Mouse (Mus musculus): ENCODE measurements at regions not wholly inside any gene's neighbourhood (a gene's known extent, or its start where the extent isn't known, plus 50 kb on each side); places are given as distances from the start of the nearest gene placed in this dataset.

DNA sequence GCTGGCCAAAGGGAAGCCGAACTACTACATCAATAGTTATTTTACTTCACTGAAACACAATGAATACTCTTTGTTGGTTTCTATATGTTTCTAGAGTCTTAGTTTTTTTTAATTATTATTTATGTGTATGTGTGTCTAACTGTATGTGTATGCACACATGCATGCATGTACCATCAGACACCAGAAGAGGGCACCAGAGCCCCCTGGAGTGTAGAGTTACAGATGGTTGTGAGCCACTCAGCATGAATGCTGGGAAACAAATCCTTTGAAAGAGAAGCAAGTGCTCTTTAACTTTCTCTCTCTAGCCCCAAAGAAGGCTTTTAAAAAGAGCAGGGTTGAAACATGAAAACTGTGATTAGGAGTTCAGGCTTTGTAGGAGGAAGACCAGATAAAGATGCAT is 290.7 kb downstream of the Sorl1 start:
- TF ChIP-seq CTCF (IDR thresholded peaks at IDR 0.05; ENCODE audit: borderline replicate concordance, insufficient read depth, low read length) = no peak
- TF ChIP-seq POLR2A (IDR thresholded peaks at IDR 0.05; ENCODE audit: low read depth, low read length) = no peak
